Mouse (Mus musculus) embryonic facial prominence, embryonic 11.5 days (tissue): ENCODE measurements around the gene Ms4a13. TPM values are rescaled to one million over a fixed set of nuclear protein-coding genes. Genes with fewer than 3 reads are reported as not detected.
"Not testable (repeated sequence)": the region's sequence is repeated elsewhere in the genome, so short reads cannot be mapped to it uniquely, and the experiment has no call there.

Experiments
- ATAC-seq: fragments of 200-750 bp; cut with Nextera tagmentation; replicated peaks from 2 replicates; pipeline ENCODE4 v1.8.0; 2017; ENCODE audit warnings: low read depth; ENCODE audit not compliant: insufficient number of reproducible peaks, low FRiP score, low TSS enrichment
- DNase-seq: peaks from one replicate; pipeline ENCODE4 v3.0.0-alpha.2; 2015; ENCODE audit warnings: low spot score
- H3K27ac ChIP-seq: fragments of 300-500 bp; sonication (generic); replicated peaks from 2 replicates; pipeline ENCODE4 v1.5.1; 2014; ENCODE audit warnings: mild to moderate bottlenecking, low read depth, low read length, control low read depth
- H3K27me3 ChIP-seq: fragments of 300-500 bp; sonication (generic); 2 replicates; pipeline ENCODE4 v1.6.1; 2014; ENCODE audit warnings: mild to moderate bottlenecking, low read length, moderate library complexity, mixed read lengths; ENCODE audit not compliant: control insufficient read depth, insufficient read depth
- H3K36me3 ChIP-seq: fragments of 300-500 bp; sonication (generic); replicated peaks from 2 replicates; pipeline ENCODE4 v1.6.1; 2014; ENCODE audit warnings: low read depth, mild to moderate bottlenecking, low read length, moderate library complexity, mixed read lengths; ENCODE audit not compliant: control insufficient read depth, insufficient read depth
- H3K4me1 ChIP-seq: fragments of 300-500 bp; sonication (generic); 2 replicates; pipeline ENCODE4 v1.6.1; 2014; ENCODE audit warnings: low read length, mixed read lengths; ENCODE audit not compliant: control insufficient read depth, insufficient read depth
- H3K4me2 ChIP-seq: fragments of 300-500 bp; sonication (generic); 2 replicates; pipeline ENCODE4 v1.6.1; 2014; ENCODE audit warnings: low read depth, mild to moderate bottlenecking, control low read depth, low read length, moderate library complexity
- H3K4me3 ChIP-seq: fragments of 300-500 bp; sonication (generic); 2 replicates; pipeline ENCODE4 v1.5.1; 2014; ENCODE audit warnings: low read depth, low read length, control low read depth
- H3K9ac ChIP-seq: fragments of 300-500 bp; sonication (generic); replicated peaks from 2 replicates; pipeline ENCODE4 v1.6.1; 2014; ENCODE audit warnings: mild to moderate bottlenecking, control low read depth, low read length
- H3K9me3 ChIP-seq: fragments of 300-500 bp; sonication (generic); replicated peaks from 2 replicates; pipeline ENCODE4 v1.6.1; 2016; ENCODE audit warnings: mild to moderate bottlenecking, low read length, inconsistent platforms, mixed read lengths; ENCODE audit not compliant: control insufficient read depth
- WGBS: fragments of 180-500 bp; shearing (Covaris S2); extraction: QIAGEN DNeasy Blood & Tissue Kit; methylation state at CpG from one replicate; pipeline ENCODE4 v1.1.7; 2014; 5-methylcytosine and 5-hydroxymethylcytosine counted together
- polyA plus RNA-seq: library from polyadenylated mRNA; unstranded; fragments of >200 nt; fragmentation: Nextera tagmentation; extraction: Ambion mirVana; gene quantifications from 2 replicates; pipeline ENCODE4 v1.2.1, GENCODE M21; 2014

The Ms4a13 gene
- polyA plus RNA-seq, 1 experiment from 2014 or later, result not detected

DNA sequence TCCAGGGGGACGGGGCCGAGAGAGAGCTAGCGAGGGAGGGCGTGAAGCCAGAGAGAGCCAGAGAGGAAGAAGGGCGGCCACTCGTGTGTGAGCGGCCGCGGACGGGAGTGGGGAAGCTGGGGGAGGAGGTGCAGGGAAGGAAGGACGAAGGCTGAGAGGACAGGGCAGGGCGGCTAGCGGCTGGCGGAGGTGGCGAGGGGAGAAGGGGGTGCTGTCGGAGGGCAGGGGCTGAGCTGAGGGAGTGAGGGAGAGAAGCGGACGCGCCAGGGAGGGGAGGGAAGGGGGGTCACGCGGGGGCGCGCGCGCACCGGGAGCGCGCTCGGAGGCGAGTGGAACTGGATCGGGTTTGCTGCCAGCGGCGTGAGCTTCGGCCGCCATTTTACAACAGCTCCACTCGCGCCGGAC is 75.5 kb downstream of the Ms4a13 start:
- not testable (repeated sequence) for DNase-seq, H3K27me3 ChIP-seq, H3K9me3 ChIP-seq, H3K36me3 ChIP-seq, H3K4me1 ChIP-seq, H3K27ac ChIP-seq
- 0 out of 2 replicates have a peak overlapping the region, but pooled peaks have one; percentile 19 for H3K4me2 ChIP-seq
- H3K9ac ChIP-seq, result peak overlapping the region; percentile 39; the same call in 1 of the 2 replicates
- ATAC-seq, result peak; percentile 99
- H3K4me3 ChIP-seq, result peak overlapping the region; percentile 28
- 6% methylated on average over 5 of the region's 38 CpGs for WGBS

Other genes with a start within 250 kb of the Ms4a13 start
- gene Ccdc86, start 247.5 kb downstream of the Ms4a13 start, polyA plus RNA-seq, result 24.0 and 25.1 TPM in 2 replicates
- not detected in 2 replicates for gene Ms4a10, start 222.1 kb downstream of the Ms4a13 start, polyA plus RNA-seq
- not detected in 2 replicates for gene Ms4a15, start 203.5 kb downstream of the Ms4a13 start, polyA plus RNA-seq
- gene Ms4a18, start 178.7 kb downstream of the Ms4a13 start, polyA plus RNA-seq, result not detected in 2 replicates
- not detected in 2 replicates for gene Ms4a8a, start 115.6 kb downstream of the Ms4a13 start, polyA plus RNA-seq
- gene 1700017D01Rik, start 65.9 kb downstream of the Ms4a13 start, polyA plus RNA-seq, result not detected in 2 replicates
- gene 1700025F22Rik, start 31.4 kb downstream of the Ms4a13 start, polyA plus RNA-seq, result not detected in 2 replicates
- not detected in 2 replicates for gene Ms4a12, start 35.7 kb upstream of the Ms4a13 start, polyA plus RNA-seq
- not detected in 2 replicates for gene Ms4a1, start 69.5 kb upstream of the Ms4a13 start, polyA plus RNA-seq
- not detected in 2 replicates for gene Ms4a5, start 87.1 kb upstream of the Ms4a13 start, polyA plus RNA-seq
- gene Ms4a14, start 117.7 kb upstream of the Ms4a13 start, polyA plus RNA-seq, result 0.04 TPM in 1 of 2 replicates, not detected in the other
- gene Ms4a7, start 139.4 kb upstream of the Ms4a13 start, polyA plus RNA-seq, result 1.7 and 2.1 TPM in 2 replicates
- 1.1 and 1.7 TPM in 2 replicates for gene Ms4a4a, start 178.8 kb upstream of the Ms4a13 start, polyA plus RNA-seq
- gene Ms4a4c, start 208.0 kb upstream of the Ms4a13 start, polyA plus RNA-seq, result not detected in 2 replicates
- not detected in 2 replicates for gene Ms4a4b, start 246.8 kb upstream of the Ms4a13 start, polyA plus RNA-seq